Mouse (Mus musculus): Measurements from ENCODE around the gene Rab4a. TPM values are rescaled to one million over a fixed set of nuclear protein-coding genes. Genes with fewer than 3 reads are reported as not detected.

Rab4a gene
- 10 to 100 TPM; 24.3 to 40.6 (median 34.0) TPM for total RNA-seq (2022)

GRCm38 (mm10) chr8:123805718-123806373 lies at the start of gene Rab4a:
Rab4a (plus strand) TSS chr8:123805985.
- peak; percentile 69 for DNase-seq

GRCm38 (mm10) chr8:123756901-123757300 lies 48.9 kb upstream of the Rab4a start:
- no peak for DNase-seq

GRCm38 (mm10) chr8:123758935-123759334 lies 46.9 kb upstream of the Rab4a start:
- DNase-seq: no peak

- DNase-seq: no peak
These were observed 45.9 kb upstream of the Rab4a start for GRCm38 (mm10) chr8:123759933-123760332.

GRCm38 (mm10) chr8:123760579-123760978 lies 45.2 kb upstream of the Rab4a start:
- no peak for DNase-seq

- peak; percentile 47 for DNase-seq
These were observed 44.4 kb upstream of the Rab4a start for GRCm38 (mm10) chr8:123761266-123761882.

GRCm38 (mm10) chr8:123761883-123762270 lies 43.9 kb upstream of the Rab4a start:
- no peak for DNase-seq

GRCm38 (mm10) chr8:123763355-123763754 lies 42.4 kb upstream of the Rab4a start:
- DNase-seq: no peak

- DNase-seq: no peak
These were observed 41.1 kb upstream of the Rab4a start for GRCm38 (mm10) chr8:123764671-123765070.

GRCm38 (mm10) chr8:123766516-123766915 lies 39.3 kb upstream of the Rab4a start:
- DNase-seq: no peak

- no peak for DNase-seq
These were observed 37.9 kb upstream of the Rab4a start for GRCm38 (mm10) chr8:123767874-123768273.

- no peak for DNase-seq
These were observed 37.1 kb upstream of the Rab4a start for GRCm38 (mm10) chr8:123768492-123769356.

- DNase-seq: no peak
These were observed 32.3 kb upstream of the Rab4a start for GRCm38 (mm10) chr8:123773468-123773867.

GRCm38 (mm10) chr8:123774491-123774890 lies 31.3 kb upstream of the Rab4a start:
- DNase-seq: no peak

- DNase-seq: no peak
These were observed 28.5 kb upstream of the Rab4a start for GRCm38 (mm10) chr8:123777319-123777718.

GRCm38 (mm10) chr8:123780471-123780870 lies 25.3 kb upstream of the Rab4a start:
- no peak for DNase-seq

- DNase-seq: no peak
These were observed 24.5 kb upstream of the Rab4a start for GRCm38 (mm10) chr8:123781256-123781655.

GRCm38 (mm10) chr8:123783525-123784249 lies 22.1 kb upstream of the Rab4a start:
- DNase-seq: peak; percentile 64

GRCm38 (mm10) chr8:123786166-123786565 lies 19.6 kb upstream of the Rab4a start:
- no peak for DNase-seq

GRCm38 (mm10) chr8:123786644-123787043 lies 19.1 kb upstream of the Rab4a start:
- DNase-seq: no peak

- no peak for DNase-seq
These were observed 18.4 kb upstream of the Rab4a start for GRCm38 (mm10) chr8:123787254-123787897.
